Mouse (Mus musculus) olfactory bulb, adult 2 months (tissue): ENCODE results near the gene Notch2. TPM values are rescaled to one million over a fixed set of nuclear protein-coding genes. Genes with fewer than 3 reads are reported as not detected.

Experiments
- H3K27ac ChIP-seq: fragments of 200-500 bp; 2 replicates; pipeline ENCODE4 v1.5.1; 2012; ENCODE audit warnings: low read depth, low read length; ENCODE audit not compliant: insufficient read depth
- H3K4me1 ChIP-seq: fragments of 200-500 bp; 2 replicates; pipeline ENCODE4 v1.6.1; 2012; ENCODE audit warnings: low read length; ENCODE audit not compliant: control insufficient read depth, insufficient read depth
- H3K4me3 ChIP-seq: fragments of 200-500 bp; 2 replicates; pipeline ENCODE4 v1.5.1; 2012; ENCODE audit warnings: mild to moderate bottlenecking, low read depth, low read length, moderate library complexity; ENCODE audit not compliant: insufficient read depth
- CTCF ChIP-seq: fragments of 200-500 bp; IDR thresholded peaks from 2 replicates; pipeline ENCODE4 v1.5.1; 2012; ENCODE audit warnings: low read depth, mild to moderate bottlenecking, low read length, moderate library complexity; ENCODE audit not compliant: insufficient read depth
- POLR2A ChIP-seq: fragments of 200-500 bp; IDR thresholded peaks from 2 replicates; pipeline ENCODE4 v1.6.1; 2012; ENCODE audit warnings: mild to moderate bottlenecking, low read depth, low read length, moderate library complexity; ENCODE audit not compliant: insufficient read depth
- WGBS: fragments of 180-500 bp; shearing (Covaris S2); methylation state at CpG from one replicate; pipeline ENCODE4 v1.1.7; 2018; 5-methylcytosine and 5-hydroxymethylcytosine counted together
- polyA plus RNA-seq: library from polyadenylated mRNA; stranded (reverse); fragments of >200 nt; gene quantifications from 2 replicates; pipeline ENCODE4 v1.2.4, GENCODE M21; 2012; ENCODE audit warnings: low replicate concordance; ENCODE audit not compliant: missing spikeins, insufficient read depth, insufficient read length

The Notch2 gene
- polyA plus RNA-seq, 1 experiment, result not detected

- WGBS, result 32% methylated on average over 17 of the region's 17 CpGs
- no peak overlapping the region for H3K27ac ChIP-seq
- TF ChIP-seq POLR2A, result no peak
- no peak for TF ChIP-seq CTCF
- H3K4me1 ChIP-seq, result peaks cover 27% of the 10 kb centered on the region
- H3K4me3 ChIP-seq, result no peak overlapping the region
Measured at GRCm38 (mm10) chr3:98094629-98095583, 81.6 kb downstream of the Notch2 start.

GRCm38 (mm10) chr3:98096981-98097380 is 83.7 kb downstream of the Notch2 start:
- TF ChIP-seq POLR2A (no peak), CTCF (no peak)
- Histone ChIP-seq H3K4me1 (peaks cover 24% of the 10 kb centered on the region), H3K4me3 (no peak overlapping the region), H3K27ac (no peak overlapping the region)
- 94% methylated on average over 7 of the region's 7 CpGs for WGBS

- WGBS, result 81% methylated on average over 5 of the region's 5 CpGs
- TF ChIP-seq CTCF, result no peak
- TF ChIP-seq POLR2A, result no peak
Measured at GRCm38 (mm10) chr3:98098676-98099075, 85.3 kb downstream of the Notch2 start.

GRCm38 (mm10) chr3:98099287-98099686 is 86.0 kb downstream of the Notch2 start:
- H3K4me3 ChIP-seq, result no peak overlapping the region
- H3K27ac ChIP-seq, result no peak overlapping the region
- peaks cover 17% of the 10 kb centered on the region for H3K4me1 ChIP-seq
- 84% methylated on average over 10 of the region's 10 CpGs for WGBS
- TF ChIP-seq CTCF, result no peak
- TF ChIP-seq POLR2A, result no peak

More at GRCm38 (mm10) chr3:98098676-98099075, 85.3 kb downstream of the Notch2 start:
- H3K4me1 ChIP-seq, result peaks cover 17% of the 10 kb centered on the region
- H3K4me3 ChIP-seq, result no peak overlapping the region
- no peak overlapping the region for H3K27ac ChIP-seq

GRCm38 (mm10) chr3:98101541-98101940 is 88.2 kb downstream of the Notch2 start:
- TF ChIP-seq CTCF, result no peak
- TF ChIP-seq POLR2A, result no peak
- H3K27ac ChIP-seq, result no peak overlapping the region
- peaks cover 21% of the 10 kb centered on the region for H3K4me1 ChIP-seq
- no peak overlapping the region for H3K4me3 ChIP-seq
- WGBS, result 74% methylated on average over 10 of the region's 10 CpGs

GRCm38 (mm10) chr3:98104851-98105471 is 91.6 kb downstream of the Notch2 start:
- TF ChIP-seq CTCF, result no peak
- TF ChIP-seq POLR2A, result no peak
- peaks cover 24% of the 10 kb centered on the region for H3K4me1 ChIP-seq
- H3K27ac ChIP-seq, result peak overlapping the region; percentile 46
- 53% methylated on average over 9 of the region's 9 CpGs for WGBS
- no peak overlapping the region for H3K4me3 ChIP-seq

GRCm38 (mm10) chr3:98105496-98105895 is 92.2 kb downstream of the Notch2 start:
- Histone ChIP-seq H3K4me1 (peaks cover 24% of the 10 kb centered on the region), H3K27ac (peak overlapping the region; percentile 46), H3K4me3 (no peak overlapping the region)
- WGBS, result 65% methylated on average over 6 of the region's 6 CpGs
- TF ChIP-seq POLR2A, result no peak

- peak overlapping the region; percentile 64; the same call in 1 of the 2 replicates for H3K27ac ChIP-seq
- 78% methylated on average over 4 of the region's 4 CpGs for WGBS
- H3K4me3 ChIP-seq, result no peak overlapping the region
- H3K4me1 ChIP-seq, result peaks cover 24% of the 10 kb centered on the region
- TF ChIP-seq POLR2A, result no peak
- no peak for TF ChIP-seq CTCF
Measured at GRCm38 (mm10) chr3:98106115-98106514, 92.8 kb downstream of the Notch2 start.
